Mouse (Mus musculus): Measurements from ENCODE around the gene Rin3. TPM values are rescaled to one million over a fixed set of nuclear protein-coding genes. Genes with fewer than 3 reads are reported as not detected.
A peak's percentile ranks its signal among the peaks of the same experiment; 100 is the strongest.

Gene Rin3
- polyA plus RNA-seq, 1 experiment from 2014 or later: 6.1 TPM

GRCm38 (mm10) chr12:102438983-102439631 is 156.3 kb downstream of the Rin3 start:
- H3K9ac ChIP-seq (ENCODE audit: low read length): peak overlapping the region; percentile 69
- peak overlapping the region; percentile 74 for H3K4me2 ChIP-seq (ENCODE audit: low read depth, low read length, severe bottlenecking)
- DNase-seq (ENCODE audit: low spot score) (no peak), ATAC-seq (replicated peaks; ENCODE audit: low FRiP score) (peak; percentile 40)
- 3% methylated on average over 20 of the region's 20 CpGs for WGBS
- H3K4me1 ChIP-seq (replicated peaks; ENCODE audit: control insufficient read depth, insufficient read depth, low read length): peaks cover 2% of the 10 kb centered on the region; the same call in 1 of the 2 replicates
- no peaks in the 10 kb centered on the region for H3K36me3 ChIP-seq (ENCODE audit: control insufficient read depth, insufficient read depth, low read length)
- H3K4me3 ChIP-seq (ENCODE audit: low read depth, low read length): peak overlapping the region; percentile 59
- no peaks in the 10 kb centered on the region for H3K9me3 ChIP-seq (ENCODE audit: control insufficient read depth, low read length)
- H3K27ac ChIP-seq (ENCODE audit: low read depth, low read length): no peak overlapping the region
- H3K27me3 ChIP-seq (ENCODE audit: control insufficient read depth, insufficient read depth, low read length): no peaks in the 10 kb centered on the region

DNA sequence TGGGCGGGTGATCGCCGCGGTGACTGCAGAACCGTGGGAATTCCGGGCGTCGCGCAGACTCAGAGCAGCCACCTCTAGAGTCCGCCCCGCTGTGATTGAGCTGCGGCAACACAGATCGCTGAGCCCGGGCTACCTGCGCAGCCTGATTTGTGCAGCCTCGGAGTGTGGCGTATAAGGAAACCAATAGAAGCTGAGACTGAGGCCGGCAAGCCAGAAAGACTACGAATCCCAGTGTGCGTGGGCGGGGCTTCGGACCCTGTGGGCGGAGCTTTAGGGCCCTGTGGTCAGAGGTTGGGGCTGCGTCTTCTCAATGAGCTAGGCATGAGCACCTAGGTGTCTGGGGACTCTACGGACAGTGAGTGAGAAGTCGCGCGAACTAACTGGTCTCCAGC is 156.8 kb downstream of the Rin3 start, which contains the start of gene Lgmn:
TSS of gene Lgmn (minus strand) at position 182 of the 392 bp plus-strand sequence.
- Histone ChIP-seq H3K27ac (ENCODE audit: low read depth, low read length) (no peak within 1 kb of the TSS), H3K4me3 (ENCODE audit: low read depth, low read length) (peak within 1 kb of the TSS; percentile 59), H3K4me2 (ENCODE audit: low read depth, low read length, severe bottlenecking) (peak within 1 kb of the TSS; percentile 74), H3K9me3 (ENCODE audit: control insufficient read depth, low read length) (no peaks in the 10 kb centered on the region), H3K9ac (ENCODE audit: low read length) (peak within 1 kb of the TSS; percentile 69), H3K27me3 (ENCODE audit: control insufficient read depth, insufficient read depth, low read length) (no peaks in the 10 kb centered on the region), H3K4me1 (replicated peaks; ENCODE audit: control insufficient read depth, insufficient read depth, low read length) (peaks cover 2% of the 10 kb centered on the region; the same call in 1 of the 2 replicates), H3K36me3 (ENCODE audit: control insufficient read depth, insufficient read depth, low read length) (no peaks in the 10 kb centered on the region)
- WGBS: under 1% methylated on average over 28 of the region's 28 CpGs
- DNase-seq (ENCODE audit: low spot score): peak; percentile 97
- ATAC-seq (replicated peaks; ENCODE audit: low FRiP score): peak; percentile 100

Other genes with a start within 250 kb of the Rin3 start
- gene Slc24a4, start 154.3 kb upstream of the Rin3 start, polyA plus RNA-seq (2014; fragmentation: Nextera tagmentation; extraction: Ambion mirVana): 0.13 and 0.16 TPM in 2 replicates
- 49.0 and 49.4 TPM in 2 replicates for gene Lgmn, start 156.8 kb downstream of the Rin3 start, polyA plus RNA-seq (2014; fragmentation: Nextera tagmentation; extraction: Ambion mirVana)
- 32.5 and 34.0 TPM in 2 replicates for gene Golga5, start 186.1 kb downstream of the Rin3 start, polyA plus RNA-seq (2014; fragmentation: Nextera tagmentation; extraction: Ambion mirVana)